Mouse (Mus musculus): Measurements from ENCODE around the gene Hoxb7.

DNA sequence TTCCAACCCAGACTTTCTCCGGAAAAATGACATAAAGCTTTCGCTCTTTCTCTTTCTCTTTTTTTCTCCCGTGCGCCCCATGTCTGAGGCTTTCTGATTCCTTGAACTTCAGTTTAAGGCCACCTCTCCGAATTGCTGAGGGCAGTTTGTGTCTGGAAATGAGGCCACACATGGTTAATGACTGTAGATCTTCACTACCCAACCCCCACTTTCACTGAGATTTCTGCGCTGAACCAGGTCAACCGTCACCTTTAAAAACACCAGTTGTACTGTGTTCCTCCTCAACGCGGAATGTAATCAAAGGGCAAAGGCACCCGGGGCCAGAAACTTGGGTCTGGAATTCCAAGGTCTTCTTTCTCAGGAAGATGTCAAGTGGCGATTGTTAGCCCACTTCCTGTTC is 32.2 kb upstream of the Hoxb7 start:
- TF ChIP-seq EP300 (IDR thresholded peaks at IDR 0.05; ENCODE audit: low read depth): no peak
- TF ChIP-seq CTCF (IDR thresholded peaks at IDR 0.05; ENCODE audit: low read depth): no peak
